Mouse (Mus musculus) liver, embryonic 12.5 days (tissue): ENCODE results near the gene Nfe2l1. TPM values are rescaled to one million over a fixed set of nuclear protein-coding genes. Genes with fewer than 3 reads are reported as not detected.
"Not testable (repeated sequence)": the region's sequence is repeated elsewhere in the genome, so short reads cannot be mapped to it uniquely, and the experiment has no call there.

Source experiments
- ATAC-seq: fragments of 200-750 bp; cut with Nextera tagmentation; 2 replicates; pipeline ENCODE4 v1.8.0; 2017; ENCODE audit warnings: moderate number of reproducible peaks, mild to moderate bottlenecking, moderate library complexity
- H3K27ac ChIP-seq: fragments of 300-500 bp; sonication (generic); 2 replicates; pipeline ENCODE4 v1.5.1; 2016; ENCODE audit warnings: mild to moderate bottlenecking
- H3K27me3 ChIP-seq: fragments of 300-500 bp; sonication (generic); replicated peaks from 2 replicates; pipeline ENCODE4 v1.6.1; 2016; ENCODE audit warnings: mild to moderate bottlenecking, moderate library complexity
- H3K36me3 ChIP-seq: fragments of 300-500 bp; sonication (generic); 2 replicates; pipeline ENCODE4 v1.6.1; 2016; ENCODE audit warnings: mild to moderate bottlenecking, moderate library complexity
- H3K4me1 ChIP-seq: fragments of 300-500 bp; sonication (generic); 2 replicates; pipeline ENCODE4 v1.6.1; 2016
- H3K4me2 ChIP-seq: fragments of 300-500 bp; sonication (generic); 2 replicates; pipeline ENCODE4 v1.6.1; 2016; ENCODE audit warnings: mild to moderate bottlenecking, moderate library complexity
- H3K4me3 ChIP-seq: fragments of 300-500 bp; sonication (generic); 2 replicates; pipeline ENCODE4 v1.5.1; 2016; ENCODE audit warnings: mild to moderate bottlenecking, moderate library complexity
- H3K9ac ChIP-seq: fragments of 300-500 bp; sonication (generic); 2 replicates; pipeline ENCODE4 v1.6.1; 2016; ENCODE audit warnings: mild to moderate bottlenecking, moderate library complexity
- H3K9me3 ChIP-seq: fragments of 300-500 bp; sonication (generic); replicated peaks from 2 replicates; pipeline ENCODE4 v1.6.1; 2016; ENCODE audit warnings: mild to moderate bottlenecking, moderate library complexity
- WGBS: fragments of 180-500 bp; shearing (Covaris S2); methylation state at CpG from one replicate; pipeline ENCODE4 v1.1.7; 2016; ENCODE audit not compliant: insufficient replicate concordance; 5-methylcytosine and 5-hydroxymethylcytosine counted together
- polyA plus RNA-seq: library from polyadenylated mRNA; unstranded; fragments of >200 nt; fragmentation: Nextera tagmentation; extraction: Ambion mirVana; gene quantifications from 2 replicates; pipeline ENCODE4 v1.2.1, GENCODE M21; 2016

The Nfe2l1 gene
- polyA plus RNA-seq, 1 experiment from 2014 or later = 26.7 TPM

- peaks cover 43% of the 10 kb centered on the region for H3K4me1 ChIP-seq
- ATAC-seq = peak; percentile 97
- peak within 1 kb of the TSS; percentile 91 for H3K4me2 ChIP-seq
- H3K4me3 ChIP-seq = peak within 1 kb of the TSS; percentile 90
- H3K9ac ChIP-seq = peak within 1 kb of the TSS; percentile 91
- no peaks in the 10 kb centered on the region for H3K9me3 ChIP-seq
- peaks cover 23% of the 10 kb centered on the region for H3K36me3 ChIP-seq
- WGBS = 1% methylated on average over 93 of the region's 93 CpGs
- no peaks in the 10 kb centered on the region for H3K27me3 ChIP-seq
- H3K27ac ChIP-seq = peak within 1 kb of the TSS; percentile 95
These were observed 40.6 kb downstream of the Nfe2l1 start, which contains the start of gene Cbx1 for GRCm38 (mm10) chr11:96788871-96789795. Cbx1 (plus strand) TSS chr11:96789127.

DNA sequence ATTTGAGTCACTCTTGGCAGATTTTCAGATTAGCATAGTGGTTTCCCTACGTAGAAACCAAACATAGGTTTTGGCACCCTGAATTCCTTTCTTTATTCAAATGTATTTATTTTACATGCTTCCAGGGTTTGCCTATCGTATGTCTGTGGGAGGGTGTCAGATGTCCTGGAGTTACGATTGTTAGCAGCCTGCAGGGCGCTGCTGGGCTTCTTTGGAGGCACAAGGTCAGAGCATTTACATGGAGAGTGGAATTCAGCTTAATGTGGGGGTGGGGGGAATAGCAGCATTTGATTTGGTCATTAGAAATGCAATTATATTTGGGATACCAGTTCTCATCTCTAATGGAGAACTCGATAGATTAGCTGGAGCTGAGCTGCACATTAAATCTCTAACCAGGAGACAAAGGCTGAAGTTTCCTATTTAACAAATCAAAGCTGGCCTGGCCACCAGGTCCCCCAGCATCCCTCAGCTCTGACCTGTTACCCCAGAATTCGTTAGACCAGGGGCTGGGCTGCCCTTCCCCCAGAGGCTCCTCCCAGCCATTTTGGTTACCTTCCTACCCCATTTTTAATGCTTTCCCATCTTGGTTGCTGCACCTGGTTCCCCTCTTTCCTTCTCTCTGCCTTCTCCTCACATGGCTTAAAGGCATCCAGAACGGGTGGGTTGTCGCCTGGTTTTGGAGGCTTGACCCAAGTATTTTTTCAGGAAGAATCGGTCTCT is 42.9 kb downstream of the Nfe2l1 start:
- no peak overlapping the region for H3K27ac ChIP-seq
- no peak overlapping the region for H3K9ac ChIP-seq
- WGBS = 61% methylated on average over 9 of the region's 9 CpGs
- no peak for ATAC-seq
- H3K4me1 ChIP-seq = peaks cover 27% of the 10 kb centered on the region
- no peaks in the 10 kb centered on the region for H3K27me3 ChIP-seq
- no peak overlapping the region for H3K4me2 ChIP-seq
- no peaks in the 10 kb centered on the region for H3K9me3 ChIP-seq
- H3K36me3 ChIP-seq = peaks cover 13% of the 10 kb centered on the region
- H3K4me3 ChIP-seq = no peak overlapping the region

DNA sequence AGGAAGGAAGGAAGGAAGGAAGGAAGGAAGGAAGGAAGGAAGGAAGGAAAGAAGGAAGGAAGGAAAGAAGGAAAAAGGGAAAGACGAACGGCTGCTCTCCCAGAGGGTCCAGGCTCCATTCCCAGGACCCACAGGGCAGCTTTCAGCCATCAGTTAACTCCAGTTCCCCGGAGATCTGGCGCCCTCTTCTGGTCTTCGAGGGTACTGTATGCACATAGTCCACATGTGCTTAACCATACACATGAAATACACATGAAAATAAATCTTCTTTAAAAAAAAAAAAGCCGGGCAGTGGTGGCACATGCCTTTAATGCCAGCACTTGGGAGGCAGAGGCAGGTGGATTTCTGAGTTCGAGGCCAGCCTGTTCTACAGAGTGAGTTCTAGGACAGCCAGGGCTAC is 44.9 kb downstream of the Nfe2l1 start:
- not testable (repeated sequence) for H3K4me2 ChIP-seq, ATAC-seq, H3K36me3 ChIP-seq, H3K9me3 ChIP-seq, H3K4me3 ChIP-seq, H3K9ac ChIP-seq, H3K27me3 ChIP-seq, H3K4me1 ChIP-seq, H3K27ac ChIP-seq
- WGBS = 13% methylated on average over 7 of the region's 7 CpGs

DNA sequence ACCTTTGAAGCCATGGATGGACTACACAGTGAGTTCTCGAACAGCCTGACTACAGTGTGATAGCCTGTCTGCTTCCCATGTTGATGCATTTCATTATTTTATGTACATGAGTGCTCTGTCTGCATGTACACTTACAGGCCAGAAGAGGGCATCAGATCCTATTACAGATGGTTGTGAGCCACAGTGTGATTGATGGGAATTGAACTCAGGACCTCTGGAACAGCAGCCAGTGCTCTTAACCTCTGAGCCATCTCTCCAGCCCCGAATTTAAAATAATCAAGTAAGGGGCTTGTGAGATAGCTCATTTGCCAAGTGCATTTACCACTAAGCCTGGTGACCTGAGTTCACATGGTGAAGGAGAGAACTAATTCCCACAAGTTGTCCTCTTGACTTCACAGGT is 48.3 kb downstream of the Nfe2l1 start:
- no peak overlapping the region for H3K4me3 ChIP-seq
- no peak for ATAC-seq
- H3K9me3 ChIP-seq = no peaks in the 10 kb centered on the region
- H3K27me3 ChIP-seq = no peaks in the 10 kb centered on the region
- 46% methylated on average over 2 of the region's 2 CpGs for WGBS
- peaks cover 12% of the 10 kb centered on the region for H3K4me1 ChIP-seq
- H3K4me2 ChIP-seq = no peak overlapping the region
- no peak overlapping the region for H3K9ac ChIP-seq
- no peak overlapping the region for H3K27ac ChIP-seq
- no peaks in the 10 kb centered on the region for H3K36me3 ChIP-seq

- Histone ChIP-seq H3K4me2 (no peak overlapping the region), H3K9me3 (no peaks in the 10 kb centered on the region), H3K9ac (no peak overlapping the region), H3K27me3 (no peaks in the 10 kb centered on the region), H3K4me1 (peaks cover 17% of the 10 kb centered on the region), H3K27ac (no peak overlapping the region), H3K4me3 (no peak overlapping the region), H3K36me3 (no peaks in the 10 kb centered on the region)
- ATAC-seq = no peak
- WGBS = 60% methylated on average over 5 of the region's 5 CpGs
These were observed 49.5 kb downstream of the Nfe2l1 start for GRCm38 (mm10) chr11:96780306-96780705.

DNA sequence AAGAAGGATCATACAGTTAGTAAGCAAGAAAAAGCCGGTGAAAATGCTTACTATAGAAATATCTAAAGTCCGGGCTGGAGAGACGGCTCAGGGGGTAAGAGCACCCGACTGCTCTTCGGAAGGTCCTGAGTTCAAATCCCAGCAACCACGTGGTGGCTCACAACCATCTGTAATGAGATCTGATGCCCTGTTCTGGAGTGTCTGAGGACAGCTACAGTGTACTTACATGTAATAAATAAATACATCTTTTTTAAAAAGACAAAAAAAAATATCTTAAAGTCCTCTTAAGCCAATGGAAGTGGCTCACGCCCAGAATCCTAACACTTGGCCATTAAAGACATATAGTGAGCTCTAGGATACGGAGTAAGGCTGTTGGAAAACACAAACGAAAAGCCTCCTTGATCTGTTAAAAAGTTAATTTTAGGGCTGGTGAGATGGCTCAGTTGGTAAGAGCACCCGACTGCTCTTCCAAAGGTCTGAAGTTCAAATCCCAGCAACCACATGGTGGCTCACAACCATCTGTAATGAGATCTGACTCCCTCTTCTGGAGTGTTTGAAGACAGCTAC is 51.6 kb downstream of the Nfe2l1 start:
- not testable (repeated sequence) for ATAC-seq, H3K36me3 ChIP-seq, H3K27me3 ChIP-seq, H3K9me3 ChIP-seq
- 56% methylated on average over 10 of the region's 10 CpGs for WGBS
- Histone ChIP-seq H3K4me1 (peaks cover 17% of the 10 kb centered on the region), H3K4me3 (peak overlapping the region; percentile 80), H3K4me2 (peak overlapping the region; percentile 90), H3K9ac (peak overlapping the region; percentile 79), H3K27ac (peak overlapping the region; percentile 87)

DNA sequence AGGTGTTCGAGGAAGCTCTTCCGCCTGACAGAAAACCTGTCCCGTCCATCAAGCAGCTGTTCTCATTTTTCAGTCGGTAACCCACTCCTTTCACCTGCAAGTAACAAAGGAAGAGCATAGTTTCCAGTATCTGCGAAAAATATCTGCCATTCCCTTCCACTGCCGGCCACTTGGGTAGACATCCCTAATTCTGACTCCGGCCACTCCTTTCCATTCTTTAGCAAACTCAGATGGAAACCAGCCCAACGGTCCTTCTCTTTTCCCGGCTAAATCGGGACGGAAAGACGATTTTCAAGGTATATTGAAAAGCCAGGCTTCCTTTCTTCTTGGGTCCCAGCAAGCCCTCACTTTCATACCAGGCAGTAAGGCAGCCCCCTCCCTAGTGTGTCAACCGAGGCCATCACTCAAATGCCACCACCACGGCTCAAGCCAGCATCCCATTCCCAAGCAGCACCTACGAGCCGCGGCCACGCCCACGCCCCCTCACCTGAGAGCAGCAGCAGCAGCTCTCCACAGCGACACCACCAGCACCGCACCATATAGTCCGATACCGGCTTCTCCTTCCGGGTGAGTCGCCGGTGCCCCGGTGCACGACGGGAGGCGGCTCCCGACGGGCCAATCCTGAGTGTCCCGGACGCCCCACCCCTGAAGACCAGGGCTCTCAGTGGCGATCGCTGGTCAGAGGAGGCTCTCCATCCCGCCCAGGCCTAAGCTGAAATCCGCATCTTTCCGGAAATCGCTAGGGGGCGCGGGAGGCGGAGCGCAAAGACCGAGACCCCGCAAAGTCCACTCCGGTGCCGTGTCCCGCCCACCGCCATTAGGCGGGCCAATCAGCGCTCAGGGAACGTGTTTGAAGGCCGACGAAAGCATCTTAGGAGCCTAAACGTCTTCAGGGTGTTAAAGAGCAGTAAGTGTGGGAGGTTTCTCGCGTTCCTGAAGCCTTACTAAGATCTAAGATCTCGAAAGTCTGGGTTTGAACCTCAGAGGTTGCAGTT is 52.5 kb downstream of the Nfe2l1 start, which contains the start of gene Snx11:
Gene Snx11 (minus strand): TSS at position 592 of the 995 bp plus-strand sequence.
- Histone ChIP-seq H3K36me3 (peaks cover 15% of the 10 kb centered on the region), H3K27me3 (no peaks in the 10 kb centered on the region), H3K27ac (peak within 1 kb of the TSS; percentile 87), H3K9me3 (no peaks in the 10 kb centered on the region), H3K4me2 (peak within 1 kb of the TSS; percentile 90), H3K9ac (peak within 1 kb of the TSS; percentile 79), H3K4me1 (peaks cover 17% of the 10 kb centered on the region), H3K4me3 (peak within 1 kb of the TSS; percentile 80)
- 1% methylated on average over 59 of the region's 59 CpGs for WGBS
- peak; percentile 99 for ATAC-seq

GRCm38 (mm10) chr11:96776068-96776467 is 53.7 kb downstream of the Nfe2l1 start:
- H3K27ac ChIP-seq = peak overlapping the region; percentile 87; the same call in 1 of the 2 replicates
- WGBS = 56% methylated on average over 3 of the region's 3 CpGs
- H3K4me1 ChIP-seq = peaks cover 17% of the 10 kb centered on the region
- ATAC-seq = no peak
- H3K4me3 ChIP-seq = peak overlapping the region; percentile 80
- no peaks in the 10 kb centered on the region for H3K27me3 ChIP-seq
- no peaks in the 10 kb centered on the region for H3K9me3 ChIP-seq
- H3K9ac ChIP-seq = peak overlapping the region; percentile 79
- H3K36me3 ChIP-seq = peaks cover 27% of the 10 kb centered on the region
- peak overlapping the region; percentile 90 for H3K4me2 ChIP-seq

GRCm38 (mm10) chr11:96775665-96776064 is 54.1 kb downstream of the Nfe2l1 start:
- Histone ChIP-seq H3K4me3 (no peak overlapping the region), H3K4me1 (peaks cover 17% of the 10 kb centered on the region), H3K36me3 (peaks cover 31% of the 10 kb centered on the region), H3K27ac (no peak overlapping the region), H3K4me2 (peak overlapping the region; percentile 90; the same call in 1 of the 2 replicates), H3K9ac (no peak overlapping the region), H3K9me3 (no peaks in the 10 kb centered on the region), H3K27me3 (no peaks in the 10 kb centered on the region)
- ATAC-seq = no peak
- WGBS = 70% methylated on average over 7 of the region's 7 CpGs

GRCm38 (mm10) chr11:96775063-96775462 is 54.7 kb downstream of the Nfe2l1 start:
- Histone ChIP-seq H3K4me2 (no peak overlapping the region), H3K4me1 (peaks cover 17% of the 10 kb centered on the region), H3K9ac (no peak overlapping the region), H3K36me3 (peaks cover 37% of the 10 kb centered on the region), H3K27me3 (no peaks in the 10 kb centered on the region), H3K4me3 (no peak overlapping the region), H3K27ac (no peak overlapping the region), H3K9me3 (no peaks in the 10 kb centered on the region)
- 85% methylated on average over 8 of the region's 8 CpGs for WGBS
- no peak for ATAC-seq

- no peak for ATAC-seq
- Histone ChIP-seq H3K36me3 (peaks cover 42% of the 10 kb centered on the region), H3K27me3 (no peaks in the 10 kb centered on the region), H3K9ac (no peak overlapping the region), H3K4me3 (no peak overlapping the region), H3K9me3 (no peaks in the 10 kb centered on the region), H3K4me2 (no peak overlapping the region), H3K4me1 (peaks cover 17% of the 10 kb centered on the region), H3K27ac (no peak overlapping the region)
- WGBS = 55% methylated on average over 3 of the region's 3 CpGs
These were observed 55.2 kb downstream of the Nfe2l1 start for GRCm38 (mm10) chr11:96774536-96774935.
